Mouse (Mus musculus) MN1 (cell line): ENCODE data around the gene Agk.

Source experiments
- DNase-seq: peaks from one replicate; pipeline ENCODE4 v3.0.0-alpha.2; 2016; ENCODE audit warnings: low spot score

The Agk gene

GRCm38 (mm10) chr6:40324897-40325841 is at the start of gene Agk:
Gene Agk (plus strand): TSS chr6:40325172.
- peak; percentile 91 for DNase-seq

GRCm38 (mm10) chr6:40300707-40301106 is 24.3 kb upstream of the Agk start:
- no peak for DNase-seq

GRCm38 (mm10) chr6:40303379-40303778 is 21.6 kb upstream of the Agk start:
- DNase-seq = peak; percentile 29

GRCm38 (mm10) chr6:40304972-40305371 is 20.0 kb upstream of the Agk start:
- DNase-seq = no peak

- DNase-seq = no peak
These were observed 1.4 kb downstream of the Agk start for GRCm38 (mm10) chr6:40326341-40326740.

- no peak for DNase-seq
These were observed 8.5 kb downstream of the Agk start for GRCm38 (mm10) chr6:40333497-40333896.

- DNase-seq = no peak
These were observed 12.1 kb downstream of the Agk start for GRCm38 (mm10) chr6:40336735-40337731.

GRCm38 (mm10) chr6:40346959-40347771 is 22.2 kb downstream of the Agk start:
- DNase-seq = peak; percentile 43

GRCm38 (mm10) chr6:40347772-40348111 is 22.8 kb downstream of the Agk start:
- DNase-seq = no peak

- DNase-seq = no peak
These were observed 25.1 kb downstream of the Agk start for GRCm38 (mm10) chr6:40350041-40350440.

GRCm38 (mm10) chr6:40350856-40351255 is 25.9 kb downstream of the Agk start:
- DNase-seq = no peak

- DNase-seq = no peak
These were observed 28.4 kb downstream of the Agk start for GRCm38 (mm10) chr6:40353360-40353759.

GRCm38 (mm10) chr6:40371031-40371430 is 46.1 kb downstream of the Agk start:
- DNase-seq = no peak

- no peak for DNase-seq
These were observed 55.2 kb downstream of the Agk start for GRCm38 (mm10) chr6:40380181-40380580.

GRCm38 (mm10) chr6:40381908-40382307 is 56.9 kb downstream of the Agk start:
- no peak for DNase-seq

GRCm38 (mm10) chr6:40385682-40386081 is 60.7 kb downstream of the Agk start:
- DNase-seq = no peak

- no peak for DNase-seq
These were observed 63.7 kb downstream of the Agk start for GRCm38 (mm10) chr6:40388660-40389059.

GRCm38 (mm10) chr6:40390975-40391374 is 66.0 kb downstream of the Agk start:
- no peak for DNase-seq

- peak; percentile 67 for DNase-seq
These were observed 68.2 kb downstream of the Agk start for GRCm38 (mm10) chr6:40393213-40393612.

GRCm38 (mm10) chr6:40402031-40402430 is 77.1 kb downstream of the Agk start:
- DNase-seq = no peak

GRCm38 (mm10) chr6:40403640-40404285 is 78.8 kb downstream of the Agk start:
- no peak for DNase-seq
